Mouse (Mus musculus) liver, embryonic 14.5 days (tissue): ENCODE data around the gene Sh3bp2.

Source experiments
- CTCF ChIP-seq: IDR thresholded peaks from 2 replicates; pipeline ENCODE4 v1.5.1; 2016; ENCODE audit warnings: antibody characterized with exemption, low read depth, control low read depth
- EP300 ChIP-seq: IDR thresholded peaks from 2 replicates; pipeline ENCODE4 v1.6.1; 2016; ENCODE audit warnings: antibody characterized with exemption, low read depth

GRCm38 (mm10) chr5:34607100-34607880 lies 81.7 kb downstream of the Sh3bp2 start:
- peak; percentile 22; the same call in 1 of the 2 replicates for TF ChIP-seq CTCF
- no peak for TF ChIP-seq EP300
